Mouse (Mus musculus): ENCODE data around the gene Kctd17. TPM values are rescaled to one million over a fixed set of nuclear protein-coding genes. Genes with fewer than 3 reads are reported as not detected.

Gene Kctd17
- polyA plus RNA-seq, 1 experiment from 2014 or later: 53.9 TPM

DNA sequence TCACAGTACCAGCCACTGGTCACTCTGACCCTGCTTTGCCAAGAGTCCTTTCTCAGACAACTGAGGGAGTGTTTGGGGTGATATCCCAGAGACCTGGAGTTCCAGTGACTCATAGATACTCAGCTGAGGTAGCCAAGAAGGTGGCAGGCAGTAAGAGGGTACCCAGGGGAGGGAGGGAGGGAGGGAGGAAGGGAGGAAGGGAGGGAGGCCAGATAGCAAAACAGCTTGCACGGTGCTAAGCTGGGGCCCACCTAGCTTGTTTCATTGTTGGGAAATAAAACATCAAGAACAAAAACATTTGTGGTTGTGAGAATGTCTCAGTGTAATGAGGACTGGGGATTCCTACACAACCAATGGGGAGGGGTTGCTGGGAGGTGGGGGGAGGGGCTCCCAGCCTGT, 14.6 kb upstream of the Kctd17 start:
- 53% methylated on average over 1 of the region's 1 CpGs for WGBS
- peaks cover 13% of the 10 kb centered on the region; the same call in 1 of the 2 replicates for H3K36me3 ChIP-seq (ENCODE audit: insufficient read depth)
- ATAC-seq (ENCODE audit: insufficient read depth) (no peak), DNase-seq (no peak)
- H3K4me3 ChIP-seq (ENCODE audit: low read depth, low read length): no peak overlapping the region
- no peak overlapping the region for H3K4me2 ChIP-seq
- H3K27me3 ChIP-seq (ENCODE audit: insufficient read depth, low read length): peaks cover 23% of the 10 kb centered on the region
- H3K4me1 ChIP-seq (ENCODE audit: insufficient read depth): peaks cover 13% of the 10 kb centered on the region
- TF ChIP-seq CTCF (IDR thresholded peaks at IDR 0.05; ENCODE audit: low read depth): no peak
- H3K27ac ChIP-seq (ENCODE audit: low read depth): no peak overlapping the region
- no peaks in the 10 kb centered on the region for H3K9me3 ChIP-seq (ENCODE audit: low read depth, low read length)
- H3K9ac ChIP-seq: no peak overlapping the region

DNA sequence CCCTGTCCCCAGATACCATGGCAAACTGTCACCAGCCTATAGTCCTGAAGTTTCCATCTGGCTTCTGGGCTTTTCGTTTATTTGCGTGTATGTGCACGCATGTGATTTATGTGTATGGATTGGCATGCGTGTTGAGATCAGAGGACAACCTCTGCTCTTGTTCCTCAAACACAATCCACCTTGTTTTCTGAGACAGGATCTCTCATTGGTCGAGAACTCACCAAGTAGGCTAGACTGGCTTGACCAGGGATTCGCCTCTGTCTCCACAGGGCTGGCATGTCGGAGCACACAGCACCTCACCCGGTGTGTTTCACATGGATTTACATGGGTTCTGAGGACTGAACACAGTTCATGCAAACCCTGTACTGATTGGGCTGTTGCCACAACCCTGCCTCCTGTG, 14.2 kb upstream of the Kctd17 start:
- Histone ChIP-seq H3K27me3 (ENCODE audit: insufficient read depth, low read length) (peaks cover 18% of the 10 kb centered on the region), H3K9me3 (ENCODE audit: low read depth, low read length) (no peaks in the 10 kb centered on the region), H3K4me1 (ENCODE audit: insufficient read depth) (peaks cover 13% of the 10 kb centered on the region), H3K9ac (no peak overlapping the region), H3K27ac (ENCODE audit: low read depth) (no peak overlapping the region), H3K36me3 (ENCODE audit: insufficient read depth) (peaks cover 13% of the 10 kb centered on the region; the same call in 1 of the 2 replicates), H3K4me3 (ENCODE audit: low read depth, low read length) (no peak overlapping the region), H3K4me2 (no peak overlapping the region)
- DNase-seq (no peak), ATAC-seq (ENCODE audit: insufficient read depth) (no peak)
- no peak for TF ChIP-seq CTCF (IDR thresholded peaks at IDR 0.05; ENCODE audit: low read depth)
- WGBS: 85% methylated on average over 8 of the region's 8 CpGs

DNA sequence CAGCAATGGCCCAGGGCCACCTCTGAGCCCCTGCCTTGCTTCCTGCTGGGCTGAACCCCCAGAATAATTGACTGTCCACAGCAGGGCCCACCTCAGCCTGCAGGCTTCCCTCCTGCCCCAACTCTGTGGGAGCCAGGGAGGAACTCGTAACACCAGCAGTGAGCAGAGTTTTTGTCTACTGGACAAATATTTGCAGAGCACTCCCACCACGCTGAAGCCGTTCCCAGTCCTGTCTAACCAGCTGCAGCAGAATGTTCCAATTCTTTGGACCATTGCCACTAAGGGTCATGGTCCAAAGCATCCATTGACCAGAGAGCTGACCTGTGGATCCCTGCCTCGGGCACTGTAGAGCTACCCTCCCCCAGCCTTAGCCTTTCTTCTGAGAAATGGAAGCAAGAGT, 11.4 kb upstream of the Kctd17 start:
- Histone ChIP-seq H3K9ac (peak overlapping the region; percentile 25; the same call in 1 of the 2 replicates), H3K27ac (ENCODE audit: low read depth) (peak overlapping the region; percentile 85), H3K9me3 (ENCODE audit: low read depth, low read length) (no peaks in the 10 kb centered on the region), H3K27me3 (ENCODE audit: insufficient read depth, low read length) (no peaks in the 10 kb centered on the region), H3K4me2 (peak overlapping the region; percentile 28; the same call in 1 of the 2 replicates), H3K4me1 (ENCODE audit: insufficient read depth) (peaks cover 4% of the 10 kb centered on the region; the same call in 1 of the 2 replicates), H3K36me3 (ENCODE audit: insufficient read depth) (0 out of 2 replicates have a peak, but pooled peaks cover 8% of the 10 kb centered on the region), H3K4me3 (ENCODE audit: low read depth, low read length) (no peak overlapping the region)
- ATAC-seq (ENCODE audit: insufficient read depth): peak; percentile 33; the same call in 1 of the 2 replicates
- DNase-seq: peak; percentile 67
- no peak for TF ChIP-seq CTCF (IDR thresholded peaks at IDR 0.05; ENCODE audit: low read depth)
- WGBS: 18% methylated on average over 4 of the region's 4 CpGs

GRCm38 (mm10) chr15:78420395-78420794, 8.0 kb upstream of the Kctd17 start:
- Histone ChIP-seq H3K9ac (no peak overlapping the region), H3K4me2 (no peak overlapping the region), H3K27me3 (ENCODE audit: insufficient read depth, low read length) (no peaks in the 10 kb centered on the region), H3K36me3 (ENCODE audit: insufficient read depth) (no peaks in the 10 kb centered on the region), H3K27ac (ENCODE audit: low read depth) (no peak overlapping the region), H3K4me1 (ENCODE audit: insufficient read depth) (peaks cover 4% of the 10 kb centered on the region; the same call in 1 of the 2 replicates), H3K9me3 (ENCODE audit: low read depth, low read length) (no peaks in the 10 kb centered on the region), H3K4me3 (ENCODE audit: low read depth, low read length) (no peak overlapping the region)
- DNase-seq (no peak), ATAC-seq (ENCODE audit: insufficient read depth) (no peak)
- 81% methylated on average over 13 of the region's 13 CpGs for WGBS
- no peak for TF ChIP-seq CTCF (IDR thresholded peaks at IDR 0.05; ENCODE audit: low read depth)

DNA sequence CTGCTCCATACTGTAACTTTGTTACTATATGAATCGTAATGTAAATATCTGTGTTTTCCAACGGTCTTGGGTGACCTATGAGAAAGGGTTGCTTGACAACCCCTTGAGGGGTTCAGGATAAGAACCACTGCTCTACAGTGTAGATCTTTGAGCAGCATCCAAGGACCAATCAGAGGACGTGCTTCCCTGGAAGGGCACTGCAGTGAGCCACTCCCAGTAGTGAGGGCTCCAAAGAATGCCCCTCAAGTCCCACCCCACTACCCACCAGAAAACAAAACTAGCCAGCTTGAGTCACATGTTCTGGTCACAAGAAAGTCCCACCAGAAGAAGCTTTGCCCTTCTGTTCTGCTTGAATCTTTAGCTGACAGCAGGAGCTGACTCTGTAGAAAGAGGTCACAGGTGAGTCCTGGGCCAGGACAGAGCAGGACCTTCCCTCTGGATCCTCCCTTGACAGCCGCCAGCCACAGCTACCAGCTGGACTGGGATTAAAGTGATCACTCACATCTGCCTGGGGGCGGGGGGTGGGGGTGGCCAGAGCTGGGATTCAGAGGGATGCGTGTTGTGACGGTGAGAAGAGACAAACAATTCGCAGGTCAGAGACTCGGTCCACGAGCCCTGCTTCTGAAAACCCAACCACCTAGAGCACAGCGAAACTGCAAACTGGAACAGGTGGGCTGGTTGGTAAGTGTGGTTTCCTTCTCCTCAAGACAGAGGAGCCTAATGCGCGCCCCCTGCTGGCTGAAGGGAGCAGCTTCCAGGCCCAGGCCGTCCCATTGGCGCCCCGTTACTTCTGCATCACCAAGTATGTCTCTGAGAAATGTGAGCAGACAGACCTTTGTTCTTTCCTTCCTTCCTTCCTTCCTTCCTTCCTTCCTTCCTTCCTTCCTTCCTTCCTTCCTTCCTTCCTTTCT, 6.1 kb upstream of the Kctd17 start:
- Histone ChIP-seq H3K27ac (ENCODE audit: low read depth) (no peak overlapping the region), H3K4me2 (peak overlapping the region; percentile 26; the same call in 1 of the 2 replicates), H3K36me3 (ENCODE audit: insufficient read depth) (no peaks in the 10 kb centered on the region), H3K4me3 (ENCODE audit: low read depth, low read length) (no peak overlapping the region), H3K4me1 (ENCODE audit: insufficient read depth) (no peaks in the 10 kb centered on the region; the same call in 1 of the 2 replicates), H3K9me3 (ENCODE audit: low read depth, low read length) (no peaks in the 10 kb centered on the region), H3K27me3 (ENCODE audit: insufficient read depth, low read length) (no peaks in the 10 kb centered on the region), H3K9ac (no peak overlapping the region)
- peak; percentile 93 for TF ChIP-seq CTCF (IDR thresholded peaks at IDR 0.05; ENCODE audit: low read depth)
- ATAC-seq (ENCODE audit: insufficient read depth) (no peak; the same call in 1 of the 2 replicates), DNase-seq (peak; percentile 92)
- WGBS: 12% methylated on average over 16 of the region's 16 CpGs

DNA sequence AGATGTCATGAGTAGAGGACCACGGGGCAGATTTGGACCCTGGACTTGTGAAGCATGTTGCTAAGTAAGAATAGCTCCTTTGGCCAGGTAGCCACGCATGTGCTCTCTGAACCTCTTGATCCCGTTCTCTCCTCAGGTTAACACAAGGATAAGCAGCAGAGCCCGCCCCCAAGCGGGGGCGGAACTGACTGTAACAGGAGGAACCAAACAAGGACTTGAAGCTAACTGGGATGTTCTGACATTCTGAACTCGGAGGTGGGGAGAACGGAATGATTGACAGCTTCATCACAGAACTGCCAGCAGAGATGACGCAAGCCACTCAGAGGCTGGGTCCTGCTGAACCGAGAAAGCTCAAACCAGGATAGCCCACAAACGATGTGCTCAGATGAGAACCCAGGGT, 3.9 kb upstream of the Kctd17 start:
- no peak for DNase-seq
- Histone ChIP-seq H3K27ac (ENCODE audit: low read depth) (no peak overlapping the region), H3K9ac (no peak overlapping the region), H3K4me3 (ENCODE audit: low read depth, low read length) (no peak overlapping the region), H3K27me3 (ENCODE audit: insufficient read depth, low read length) (no peaks in the 10 kb centered on the region), H3K36me3 (ENCODE audit: insufficient read depth) (no peaks in the 10 kb centered on the region), H3K9me3 (ENCODE audit: low read depth, low read length) (no peaks in the 10 kb centered on the region), H3K4me2 (no peak overlapping the region), H3K4me1 (ENCODE audit: insufficient read depth) (peaks cover 4% of the 10 kb centered on the region; the same call in 1 of the 2 replicates)
- TF ChIP-seq CTCF (IDR thresholded peaks at IDR 0.05; ENCODE audit: low read depth): no peak
- 16% methylated on average over 11 of the region's 11 CpGs for WGBS
- no peak for ATAC-seq (ENCODE audit: insufficient read depth)

GRCm38 (mm10) chr15:78425230-78425629, 3.1 kb upstream of the Kctd17 start:
- Histone ChIP-seq H3K4me1 (ENCODE audit: insufficient read depth) (peaks cover 6% of the 10 kb centered on the region; the same call in 1 of the 2 replicates), H3K4me3 (ENCODE audit: low read depth, low read length) (no peak overlapping the region), H3K27ac (ENCODE audit: low read depth) (no peak overlapping the region), H3K27me3 (ENCODE audit: insufficient read depth, low read length) (no peaks in the 10 kb centered on the region), H3K9ac (no peak overlapping the region), H3K36me3 (ENCODE audit: insufficient read depth) (no peaks in the 10 kb centered on the region), H3K4me2 (no peak overlapping the region), H3K9me3 (ENCODE audit: low read depth, low read length) (no peaks in the 10 kb centered on the region)
- ATAC-seq (ENCODE audit: insufficient read depth): no peak
- no peak for TF ChIP-seq CTCF (IDR thresholded peaks at IDR 0.05; ENCODE audit: low read depth)
- WGBS: 54% methylated on average over 4 of the region's 4 CpGs
- no peak for DNase-seq
